Mouse (Mus musculus) heart, postnatal 10 days (tissue): ENCODE measurements around the gene Dlec1. TPM values are rescaled to one million over a fixed set of nuclear protein-coding genes. Genes with fewer than 3 reads are reported as not detected.
A peak's percentile ranks its signal among the peaks of the same experiment; 100 is the strongest.

Source experiments
- DNase-seq, 2 experiments: peaks; one replicate each; pipeline ENCODE4 v3.0.0; 2021
- intact Hi-C: fragments of 180-260 bp; cut with DNase I; formaldehyde crosslinking; loops from one replicate; pipeline ENCODE4 v1.15.1; 2025
- total RNA-seq, 2 experiments: library from RNA; stranded (reverse); gene quantifications; 2 replicates each; pipeline ENCODE4 v1.2.3; 2021

Gene Dlec1
- total RNA-seq, 2 experiments from 2014 or later: 0.07 TPM; not detected in 1

DNA sequence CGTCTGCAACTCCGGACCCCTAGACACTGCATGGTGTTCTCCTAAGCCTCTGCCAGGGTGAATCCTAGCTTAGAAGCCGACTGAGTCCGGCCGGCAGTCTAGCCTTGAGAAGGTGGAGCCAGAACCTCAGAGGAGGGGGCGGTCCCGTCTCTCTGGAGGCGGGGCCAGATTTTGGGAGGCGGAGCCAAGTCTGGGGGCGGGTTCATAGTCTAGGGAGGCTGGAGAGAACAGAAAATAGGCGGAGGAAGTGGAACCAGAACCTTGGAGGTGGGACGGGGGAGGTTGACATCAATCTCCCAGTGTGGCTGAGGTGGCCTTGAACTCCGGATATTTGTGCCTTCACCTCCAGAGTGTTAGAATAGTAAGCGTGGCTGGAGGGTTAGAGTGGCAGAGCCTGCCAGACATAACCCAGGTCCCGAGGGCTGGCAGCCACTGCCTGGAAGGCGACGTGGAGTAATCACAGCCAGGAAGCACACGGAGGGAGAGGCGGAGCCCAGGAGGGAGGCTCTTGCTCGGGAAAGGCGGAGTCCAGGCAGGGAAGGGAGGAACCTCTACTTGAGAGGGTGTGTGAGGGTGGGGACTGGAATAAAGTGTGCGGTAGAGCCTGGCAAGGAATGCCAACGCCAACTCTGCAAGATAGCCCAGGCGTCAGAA lies 14.0 kb upstream of the Dlec1 start:
- intact Hi-C loops: no loop called here
- peak; percentile 89 to 91 for DNase-seq

- no peak for DNase-seq
These were observed 12.8 kb upstream of the Dlec1 start for GRCm38 (mm10) chr9:119089437-119089836.

GRCm38 (mm10) chr9:119090462-119090861 lies 11.8 kb upstream of the Dlec1 start:
- intact Hi-C loops: no loop called here
- no peak for DNase-seq

More at GRCm38 (mm10) chr9:119089437-119089836, 12.8 kb upstream of the Dlec1 start:
- intact Hi-C loops: no loop called here

DNA sequence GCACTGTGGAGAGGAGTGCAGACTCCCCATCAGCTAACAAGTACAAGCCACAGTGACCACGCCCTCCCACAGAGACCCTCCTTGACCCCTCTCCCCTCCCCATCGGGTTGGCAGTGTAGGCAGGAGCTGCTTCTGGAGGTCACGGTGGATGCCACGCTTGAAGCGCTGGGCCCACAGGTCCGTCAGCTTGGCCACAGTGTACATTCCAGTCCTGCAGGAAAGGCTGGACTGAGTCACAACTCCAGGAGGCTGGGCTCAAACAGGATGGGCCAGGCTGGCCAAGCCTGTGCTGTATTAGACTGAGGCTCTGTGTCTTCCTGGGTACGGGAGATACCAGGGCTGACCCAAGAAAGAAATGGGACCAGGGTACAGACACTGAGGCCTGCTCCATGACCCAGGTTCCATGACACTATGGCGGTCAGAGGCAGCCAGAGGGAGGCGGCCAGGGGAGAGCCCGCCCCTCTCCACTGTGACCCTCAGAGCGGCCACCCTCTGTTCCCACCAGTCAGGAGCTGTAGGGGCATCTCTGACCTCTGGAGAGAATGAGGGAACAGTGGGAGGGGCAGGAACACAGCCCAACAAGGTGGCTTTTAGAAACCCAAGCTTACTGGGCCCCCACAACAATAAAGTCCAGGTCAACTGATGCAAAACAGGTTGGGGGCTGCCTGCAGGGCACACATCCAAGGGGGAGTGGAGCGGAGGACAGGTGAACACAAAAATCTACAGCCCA lies 10.5 kb upstream of the Dlec1 start:
- DNase-seq: no peak
- intact Hi-C loops: no loop called here

- peak; percentile 58 to 62 for DNase-seq
- intact Hi-C loops: no loop called here
These were observed 9.5 kb upstream of the Dlec1 start for GRCm38 (mm10) chr9:119092473-119093418.

DNA sequence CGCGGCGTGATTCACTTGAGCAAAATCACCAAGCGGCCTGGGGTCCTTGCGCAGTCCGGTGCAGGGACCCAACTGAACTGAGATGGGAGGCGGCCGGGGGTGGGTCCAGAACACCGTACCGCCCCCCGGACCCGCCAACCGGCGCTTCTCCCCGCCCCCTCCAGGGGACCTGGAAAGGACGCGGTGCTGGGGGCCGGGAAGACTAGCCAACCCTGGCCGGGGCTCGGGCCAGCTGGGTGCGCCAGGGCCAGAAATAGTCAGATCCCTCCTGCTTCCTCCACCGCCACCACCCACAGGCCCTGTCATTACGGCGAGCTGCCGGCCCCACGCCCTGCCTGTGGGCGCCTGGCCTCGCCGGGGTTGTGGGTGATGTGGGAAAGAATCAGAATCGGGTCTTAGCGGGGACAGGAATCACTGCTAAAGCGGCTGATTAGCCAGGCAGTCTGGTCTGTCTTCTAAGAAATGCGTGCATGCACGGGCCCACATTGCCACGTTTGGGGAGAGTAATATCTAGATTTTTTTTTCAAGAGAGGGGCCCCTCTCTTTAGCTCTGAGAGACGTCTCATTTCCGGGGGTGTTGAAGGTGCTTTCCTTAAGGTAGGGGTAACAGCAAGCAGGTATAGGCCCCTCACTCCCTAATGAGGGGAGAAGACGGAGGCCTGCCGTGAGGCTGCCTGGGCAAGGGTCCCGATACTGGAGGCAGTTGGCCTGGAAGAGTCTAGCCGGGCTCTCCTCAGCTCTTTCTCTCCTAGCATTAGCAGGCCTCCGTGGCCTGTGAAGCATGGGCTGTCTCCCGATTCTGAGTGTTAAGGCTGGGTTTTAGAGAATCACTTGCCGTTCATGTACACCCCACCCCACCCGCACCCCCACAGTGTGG lies 8.6 kb upstream of the Dlec1 start, which contains the start of gene Plcd1:
Gene Plcd1 (minus strand): TSS at position 84 of the 877 bp plus-strand sequence.
- DNase-seq: peak; percentile 97 to 98
- intact Hi-C loops: no loop called here

GRCm38 (mm10) chr9:119094462-119095109 lies 7.7 kb upstream of the Dlec1 start:
- no peak for DNase-seq
- intact Hi-C loops: no loop called here

DNA sequence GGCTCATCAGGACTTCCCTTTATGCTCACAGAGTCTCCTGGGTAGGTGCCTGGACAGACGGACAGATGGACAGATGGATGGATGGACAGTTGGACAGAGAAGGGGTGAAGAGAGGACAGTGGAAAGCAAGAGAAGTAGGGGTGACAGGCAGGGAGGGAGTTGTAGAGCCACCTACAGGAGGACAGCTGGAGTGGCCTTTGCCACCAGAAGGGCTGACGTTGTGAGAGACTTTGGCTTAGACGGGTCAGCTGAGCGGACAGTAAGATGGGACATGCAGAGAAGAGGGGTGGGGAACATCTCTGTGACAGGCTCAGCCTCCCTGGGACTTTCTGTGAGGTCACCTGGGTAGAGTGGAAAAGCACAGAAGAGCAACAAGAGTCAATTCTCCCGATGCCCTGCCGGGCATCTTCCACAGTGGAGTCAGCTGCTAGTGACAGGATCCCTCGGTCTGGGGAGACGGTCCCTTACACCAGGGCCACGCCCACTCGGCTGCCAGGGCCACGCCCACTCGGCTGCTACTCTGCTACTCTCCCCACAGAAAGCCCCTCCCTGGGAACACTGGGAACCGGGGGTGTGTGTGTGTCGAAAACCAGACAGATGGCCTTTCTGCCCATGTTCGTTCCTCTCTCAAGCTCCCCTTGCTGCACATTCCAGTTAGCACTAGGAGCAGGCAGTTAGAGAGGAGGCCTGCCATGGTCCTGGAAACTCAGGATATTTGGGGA lies 1.9 kb upstream of the Dlec1 start:
- DNase-seq: no peak
- intact Hi-C loops: no loop called here

DNA sequence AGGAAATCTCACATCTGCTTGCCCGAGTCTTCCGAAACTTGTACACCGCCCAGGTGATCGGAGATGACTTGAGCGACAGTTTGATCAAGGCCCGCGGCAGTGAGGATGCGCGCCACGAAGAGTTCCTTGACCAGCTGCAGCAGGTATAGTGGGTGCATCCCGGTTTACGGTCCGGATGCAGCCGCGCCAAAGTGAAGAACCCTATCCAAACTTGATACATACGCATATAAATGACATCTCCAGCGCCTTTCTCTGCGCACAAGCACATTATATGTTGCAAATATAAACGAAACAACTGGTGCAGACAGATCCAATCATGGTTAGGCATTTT lies 470 bp downstream of the Dlec1 start:
- DNase-seq: no peak
- intact Hi-C loops: no loop called here

DNA sequence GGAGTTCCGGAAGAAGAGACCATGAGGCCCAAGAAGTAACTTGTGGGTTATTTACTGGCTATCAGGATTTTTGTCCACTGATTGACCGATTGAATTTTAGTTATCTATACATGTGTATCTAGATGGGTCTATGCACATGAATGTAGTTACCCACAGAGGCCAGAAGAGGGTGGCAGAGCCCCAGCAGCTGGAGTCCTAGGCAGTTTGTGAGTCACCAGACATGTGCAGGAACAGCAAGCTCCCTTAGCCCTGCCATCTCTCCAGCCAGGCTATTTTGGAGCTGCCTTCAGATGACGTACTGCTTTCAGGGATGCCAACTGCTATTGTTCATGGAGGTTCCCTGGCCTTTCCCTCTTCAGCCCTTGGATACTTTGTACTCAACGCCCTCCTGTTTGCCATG lies 5.3 kb downstream of the Dlec1 start:
- peak in 1 of 2 experiments; percentile 50 for DNase-seq
- intact Hi-C loops: loop anchor here (5.0 kb wide), 1 partner anchor 245 kb away; no protein-coding TSS in a partner anchor

DNA sequence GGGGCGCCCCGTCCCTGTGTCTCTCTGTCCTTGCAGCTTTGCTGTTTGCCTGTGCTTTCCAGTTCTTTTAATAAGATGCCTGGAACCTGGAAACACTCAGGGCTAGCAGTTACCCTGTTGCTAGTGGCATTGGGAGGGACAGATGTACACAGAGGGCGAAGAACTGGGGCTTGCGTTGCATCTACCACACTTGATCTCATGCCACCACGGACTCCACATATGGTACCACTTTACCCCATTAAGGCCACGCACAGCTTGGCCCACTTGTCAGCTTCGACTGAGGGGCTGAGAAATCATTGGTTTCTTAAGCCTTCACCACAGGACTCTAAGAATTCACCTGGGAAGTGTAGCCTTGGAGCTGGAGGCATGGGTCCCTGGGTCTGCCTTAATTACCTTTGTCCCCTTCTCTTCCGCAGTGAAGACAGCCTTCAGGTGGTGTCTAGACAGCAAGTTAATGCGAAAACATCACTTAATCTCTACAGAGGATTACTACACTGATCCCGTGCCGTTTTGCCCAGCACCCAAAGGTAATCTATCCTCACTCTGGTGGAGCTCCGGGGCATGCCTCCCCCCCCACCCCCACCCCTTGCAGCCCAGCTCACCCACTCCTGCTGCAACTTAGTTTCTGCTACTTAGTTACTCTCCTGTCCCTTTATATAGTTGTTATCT lies 7.5 kb downstream of the Dlec1 start:
- intact Hi-C loops: loop anchor here (5.0 kb wide), 1 partner anchor 242 kb away; no protein-coding TSS in a partner anchor
- DNase-seq: no peak

DNA sequence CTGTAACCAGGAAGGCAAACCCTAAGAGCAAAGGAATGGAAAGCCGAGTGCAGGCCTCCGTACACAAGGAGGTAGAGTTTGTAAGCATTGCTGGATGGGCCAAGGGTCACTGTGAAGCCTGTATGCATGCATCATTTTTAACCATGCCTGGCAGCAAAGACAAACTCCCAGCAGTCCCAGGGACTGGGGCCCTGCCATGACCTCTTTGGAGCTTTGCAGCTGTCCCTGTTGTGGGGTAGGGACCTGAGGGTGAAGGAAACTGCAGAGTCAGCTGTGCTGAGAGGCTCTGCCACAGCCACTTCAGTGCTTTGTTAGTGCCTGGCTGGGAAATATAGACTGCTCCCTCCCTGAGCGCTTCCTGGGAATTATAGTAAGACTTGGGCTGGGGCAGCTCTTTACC lies 8.4 kb downstream of the Dlec1 start:
- intact Hi-C loops: no loop called here
- no peak for DNase-seq

DNA sequence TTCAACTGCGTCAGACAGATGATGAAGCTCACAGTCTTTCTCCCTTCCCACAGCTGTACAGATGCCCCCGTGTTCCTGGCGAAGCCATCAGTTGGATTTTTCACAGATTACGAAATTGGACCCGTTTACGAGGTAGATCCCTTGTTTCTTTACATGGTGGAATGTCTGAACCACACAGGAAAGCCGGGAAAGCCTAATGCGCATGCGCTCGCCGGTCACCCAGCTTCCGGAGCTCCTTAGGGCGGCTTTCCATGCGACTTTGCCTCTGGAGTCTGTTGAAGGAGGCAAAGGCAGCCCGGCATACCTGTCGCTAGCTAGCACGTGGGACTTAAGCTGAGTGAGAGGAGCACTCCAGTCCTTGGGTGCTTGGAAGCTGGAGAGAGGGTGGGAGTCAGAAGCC lies 12.6 kb downstream of the Dlec1 start:
- no peak for DNase-seq
- intact Hi-C loops: no loop called here

DNA sequence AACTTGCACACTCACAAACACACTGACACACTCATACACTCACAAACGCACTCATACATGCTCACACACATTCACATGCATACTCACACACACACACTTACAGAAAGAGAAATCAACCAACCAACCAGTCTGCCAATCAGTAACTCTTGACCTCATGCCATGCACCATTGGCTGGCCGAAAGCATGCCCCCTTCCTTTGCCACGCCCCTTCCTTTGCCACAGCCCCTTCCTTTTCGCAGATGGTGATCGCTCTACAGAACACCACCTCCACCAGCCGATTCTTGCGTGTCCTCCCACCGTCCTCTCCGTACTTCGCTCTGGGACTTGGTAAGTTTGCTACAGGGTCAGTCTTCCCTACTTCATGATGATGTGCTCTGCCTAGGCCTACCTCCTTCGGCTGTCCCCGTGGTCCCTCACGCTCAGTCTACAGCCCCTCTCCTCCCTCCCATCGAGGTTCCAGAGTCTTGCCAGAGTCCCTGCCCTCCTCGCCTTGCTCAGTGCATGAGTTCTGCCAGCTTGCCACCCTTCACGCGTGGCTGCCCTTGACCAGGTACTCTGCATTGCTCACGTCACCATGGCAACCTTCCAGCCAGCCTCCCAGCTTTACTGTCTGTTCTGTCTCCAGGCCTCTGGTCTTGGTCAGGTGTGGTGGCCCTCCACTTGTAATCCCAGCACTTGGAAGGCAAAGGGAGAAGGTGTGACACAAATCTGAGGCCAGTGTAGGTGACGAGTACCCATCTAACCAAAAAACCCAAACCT lies 17.3 kb downstream of the Dlec1 start:
- no peak for DNase-seq
- intact Hi-C loops: no loop called here

DNA sequence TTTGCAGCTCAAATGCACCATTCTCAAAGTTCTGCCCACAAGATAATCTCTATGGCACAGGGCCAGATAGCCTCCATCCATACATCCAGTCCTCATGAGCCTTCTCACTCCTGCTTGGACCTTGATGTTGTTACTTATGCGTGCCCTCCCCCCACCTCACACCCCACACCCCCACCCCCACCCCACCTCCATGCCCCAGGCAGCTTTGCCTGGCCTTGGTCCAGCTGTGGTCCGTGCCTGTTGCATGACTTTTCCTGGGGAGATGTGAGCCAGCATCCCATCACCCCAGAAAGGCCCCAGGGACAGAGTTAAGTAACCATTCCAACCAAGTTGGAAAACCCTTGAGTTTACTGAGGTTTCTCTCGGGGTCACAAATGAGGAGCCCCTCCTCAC lies 17.9 kb downstream of the Dlec1 start:
- no peak for DNase-seq
- intact Hi-C loops: no loop called here

DNA sequence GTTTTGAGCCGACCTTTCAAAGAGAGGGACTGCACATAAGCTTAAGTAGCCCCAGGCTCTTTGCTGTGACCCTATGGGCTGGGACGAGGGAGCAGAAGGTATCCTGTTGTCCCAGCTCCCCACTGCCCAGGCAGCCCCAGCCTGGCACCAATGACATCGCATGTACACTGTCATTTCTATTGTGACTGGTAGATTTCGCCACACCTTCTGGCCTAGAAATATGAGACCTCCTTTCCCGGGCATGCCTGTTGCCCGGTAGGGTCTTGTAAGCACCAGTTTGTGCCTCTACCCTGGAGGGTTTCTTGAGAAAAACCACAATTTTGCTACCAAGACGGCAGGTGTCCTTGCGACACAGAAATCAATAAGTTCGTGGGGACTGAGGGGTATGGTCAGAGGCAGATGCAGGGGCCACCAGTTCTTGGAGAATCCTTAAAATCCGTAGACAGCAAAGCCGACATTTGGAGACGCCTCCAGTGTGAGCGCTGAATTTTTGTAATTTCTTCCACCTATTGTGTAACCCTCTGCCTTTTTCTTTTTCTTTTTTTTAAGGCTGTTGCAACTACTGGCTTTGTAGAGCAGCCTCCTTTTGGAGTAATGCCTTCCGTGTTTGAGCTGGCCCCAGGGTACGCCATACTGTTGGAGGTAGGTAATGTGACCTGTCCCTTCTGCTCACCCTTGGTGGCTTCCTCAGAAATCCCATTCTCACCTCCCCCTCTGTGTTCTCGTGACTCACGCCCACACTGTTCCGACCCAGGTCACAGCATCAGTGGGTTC lies 20.5 kb downstream of the Dlec1 start:
- no peak for DNase-seq
- intact Hi-C loops: no loop called here
